Mouse (Mus musculus) kidney, adult 9 months (tissue): ENCODE measurements around the gene Stab1.

Experiments
- DNase-seq: peaks from one replicate; pipeline ENCODE4 v3.0.0; 2022

Stab1 gene

DNA sequence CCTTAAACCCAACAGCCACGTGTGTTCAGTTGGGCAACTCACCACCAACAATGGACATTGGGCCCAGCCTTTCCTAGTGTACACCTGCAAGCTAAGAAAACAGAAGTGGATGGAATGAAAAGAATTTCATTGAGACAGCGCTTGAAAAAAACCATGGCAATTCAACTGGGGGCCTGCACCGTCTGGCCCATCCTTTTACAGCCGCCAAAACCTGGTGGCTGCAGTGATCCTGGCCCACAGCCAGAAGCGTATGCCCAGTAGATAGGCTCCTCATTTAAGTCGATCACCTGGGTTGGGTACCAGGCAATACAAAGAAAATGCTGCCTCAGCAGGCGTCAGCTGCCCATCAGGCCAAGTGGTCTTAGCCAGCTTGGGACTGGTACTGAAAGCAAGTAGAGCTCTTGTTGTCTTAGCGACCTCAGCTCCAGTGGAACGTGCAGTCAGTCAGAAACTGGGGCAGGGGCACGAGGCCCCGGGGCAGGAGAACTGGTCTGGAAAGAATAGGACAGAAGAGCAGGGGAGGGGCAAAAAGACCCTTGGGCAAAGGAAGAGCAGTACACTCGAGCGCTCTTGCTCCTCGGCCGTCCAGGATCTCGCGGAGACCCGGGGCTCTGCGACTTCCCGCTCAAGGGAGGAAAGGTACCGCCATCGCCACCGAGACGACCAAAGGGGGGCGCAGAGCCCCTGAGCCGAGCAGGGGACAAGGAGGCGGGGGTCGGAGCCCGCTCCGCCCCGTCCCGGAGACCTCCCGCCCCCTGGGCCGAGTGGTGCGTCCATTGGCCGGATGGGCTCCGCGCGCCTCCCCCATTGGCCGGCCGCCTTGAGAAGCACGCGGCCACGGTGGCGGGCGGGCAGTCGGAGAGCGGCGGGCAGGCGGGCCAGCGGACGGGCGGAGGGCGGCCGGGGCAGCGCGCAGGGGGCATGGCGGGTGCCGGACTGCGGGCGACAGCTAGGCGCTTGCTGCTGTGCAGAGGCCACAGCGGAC, 37.9 kb downstream of the Stab1 start, which contains the start of gene Nt5dc2:
TSS of gene Nt5dc2 (plus strand) at position 818 of the 985 bp plus-strand sequence.
- peak; percentile 87 for DNase-seq

GRCm38 (mm10) chr14:31129326-31130235, 38.9 kb downstream of the Stab1 start:
- peak; percentile 26 for DNase-seq

- peak; percentile 99 for DNase-seq
Measured at GRCm38 (mm10) chr14:31128826-31129219, 39.6 kb downstream of the Stab1 start, which contains the start of gene Smim4. Gene Smim4 (minus strand): TSS chr14:31128956.

GRCm38 (mm10) chr14:31128101-31128825, 40.2 kb downstream of the Stab1 start:
- peak; percentile 82 for DNase-seq

- DNase-seq: no peak
Measured at GRCm38 (mm10) chr14:31126826-31127225, 41.6 kb downstream of the Stab1 start.

DNA sequence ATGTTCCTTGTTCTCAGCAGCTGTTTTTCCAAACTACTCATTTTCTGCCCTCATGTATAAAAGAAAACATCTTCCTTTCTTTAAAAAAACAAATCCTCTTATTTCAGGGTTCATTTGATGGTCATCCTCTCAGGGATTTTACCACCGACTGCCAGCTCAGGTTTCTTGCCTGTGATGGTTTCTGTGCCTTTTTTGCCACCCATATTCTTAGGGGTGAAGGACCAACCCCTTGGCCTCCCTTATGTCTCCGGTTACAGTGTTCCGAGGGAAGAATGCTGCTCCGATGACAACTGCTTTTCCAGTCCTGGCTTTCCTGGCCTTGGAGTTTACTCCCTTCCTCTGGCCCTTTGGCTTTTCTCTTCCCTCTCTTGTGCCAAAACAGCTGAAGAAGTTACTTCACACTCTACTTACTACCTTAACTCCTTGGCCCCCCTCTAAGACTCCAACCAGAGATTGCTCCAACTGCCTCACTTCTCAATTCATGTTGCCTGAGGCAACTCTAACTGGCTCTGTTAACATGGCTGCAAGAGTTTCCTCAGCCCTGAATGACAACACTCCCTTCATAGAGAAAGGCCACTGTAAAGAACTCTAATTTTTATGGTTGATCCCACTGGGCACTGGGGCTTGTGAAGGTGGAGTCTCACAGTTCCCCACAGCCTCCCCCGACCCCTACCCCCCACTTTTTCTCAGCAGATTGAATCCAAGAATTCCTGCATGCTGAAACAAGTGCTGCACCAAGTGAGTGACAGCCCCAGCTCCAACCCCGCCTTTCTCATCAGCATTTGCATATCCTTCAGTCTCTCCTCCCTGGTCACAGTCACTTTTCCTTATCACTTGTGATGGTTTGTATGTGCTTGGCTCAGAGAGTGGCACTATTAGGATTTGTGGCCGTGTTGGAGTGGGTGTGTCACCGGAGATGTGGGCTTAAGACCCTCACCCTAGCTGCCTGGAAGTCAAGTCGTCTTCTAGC, 43.0 kb downstream of the Stab1 start:
- DNase-seq: no peak

- DNase-seq: peak; percentile 49
Measured at GRCm38 (mm10) chr14:31115522-31115921, 52.9 kb downstream of the Stab1 start.

DNA sequence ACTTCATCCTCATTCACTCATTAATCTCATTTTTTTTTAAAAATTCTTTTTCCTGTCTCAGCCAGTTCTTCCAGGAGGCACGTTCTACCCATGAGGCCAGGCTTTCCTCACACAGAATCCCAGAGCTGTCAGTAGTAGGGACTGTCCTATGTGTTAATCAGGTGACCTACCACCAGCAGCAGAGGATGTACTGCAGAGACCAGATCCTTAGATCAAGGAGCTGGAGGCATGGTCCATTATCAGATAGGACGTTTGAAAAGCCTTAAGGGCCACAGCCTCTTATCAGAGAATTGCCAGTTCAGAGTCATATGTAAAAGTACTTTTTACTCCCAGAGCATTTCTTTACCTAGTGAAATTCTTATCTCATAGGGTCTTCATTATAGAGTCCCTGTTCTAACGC, 54.4 kb downstream of the Stab1 start:
- no peak for DNase-seq

GRCm38 (mm10) chr14:31112187-31112586, 56.3 kb downstream of the Stab1 start:
- DNase-seq: peak; percentile 78

- DNase-seq: no peak
Measured at GRCm38 (mm10) chr14:31110613-31111012, 57.8 kb downstream of the Stab1 start.

- no peak for DNase-seq
Measured at GRCm38 (mm10) chr14:31105156-31105555, 63.3 kb downstream of the Stab1 start.

DNA sequence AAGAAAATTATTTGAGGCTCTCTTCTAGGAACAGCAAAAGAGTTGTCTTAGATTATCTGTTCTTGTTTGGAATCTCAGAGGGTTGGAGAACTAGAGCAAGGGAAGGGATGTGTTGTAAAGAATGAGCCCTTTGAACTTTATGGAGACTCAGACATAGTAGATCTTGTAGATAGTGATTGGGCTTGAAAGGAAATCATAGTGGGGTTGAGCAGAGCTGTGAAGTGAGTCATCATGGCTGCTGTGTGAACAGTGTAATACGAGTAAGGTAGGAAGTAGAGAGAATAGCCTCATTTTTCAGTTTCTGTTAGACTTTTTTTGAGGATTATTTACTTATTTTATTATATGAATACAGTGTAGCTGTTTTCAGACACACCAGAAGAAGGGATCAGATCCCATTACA, 78.5 kb downstream of the Stab1 start:
- no peak for DNase-seq
